31 mouse cellular contexts compared by ENCODE assay signal in the genomic region with DNA sequence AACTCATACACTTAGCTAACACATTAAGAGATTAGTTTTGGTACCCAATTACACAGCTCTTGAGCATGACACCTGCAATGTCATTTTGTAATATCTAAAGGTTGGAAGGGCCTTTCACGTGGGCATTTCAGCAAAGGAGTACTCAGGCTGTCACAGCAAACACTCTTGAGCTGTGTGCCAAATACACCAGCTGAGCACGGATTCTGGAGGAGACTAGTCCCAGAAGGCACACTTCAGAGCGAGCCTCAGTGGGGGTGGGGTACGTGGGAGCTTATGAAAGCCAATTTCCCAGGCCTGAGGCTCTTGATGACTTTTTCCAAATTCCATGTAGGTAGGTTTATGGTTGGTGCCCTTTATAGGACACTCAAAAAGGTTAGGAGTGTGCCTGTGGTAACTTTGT.
A peak's percentile ranks its signal among the peaks of the same experiment; 100 is the strongest.
DNase-seq lines count a peak whose midpoint lies in the region; ATAC-seq and TF ChIP-seq lines count a peak whose summit lies in the region.
"Had no signal": no experiment of that assay in that cellular context is flagged by ENCODE, and none has a peak within 500 bp of the region (broad histone marks: within the 10 kb centered on the region; RNA-seq: fewer than 3 reads in every experiment).

No protein-coding gene starts in this region.

- TF ChIP-seq CTCF in kidney, adult 2 months (conservative IDR thresholded peaks at IDR 0.05; ENCODE audit: insufficient read depth, insufficient read length, low read depth, low read length): no peak

- H3K27me3 ChIP-seq in kidney, adult 2 months (replicated peaks; ENCODE audit: control insufficient read depth, insufficient read depth, low read length): no peaks in the 10 kb centered on the region
- no peaks in the 10 kb centered on the region for H3K27me3 ChIP-seq in intestine, embryonic 15.5 days (replicated peaks)
- H3K27me3 ChIP-seq: embryonic facial prominence, embryonic 13.5 days; forebrain, embryonic 13.5 days; midbrain, embryonic 15.5 days had no signal

- peak; percentile 13 for DNase-seq in kidney, adult 2 months
- DNase-seq in kidney, postnatal 25 days: no peak
- peak; percentile 8 to 14 for DNase-seq in right cerebral cortex, adult 2 months (ENCODE audit: low spot score in 2 of 2)
- DNase-seq in right cerebral cortex, postnatal 25 days: no peak
- DNase-seq in lung, postnatal 10 days: peak; percentile 16
- DNase-seq in adrenal gland, adult (ENCODE audit: inconsistent age in 2 of 2, low spot score in 1 of 2): no peak
- DNase-seq: adrenal gland, adult 2 months; B cell, adult 2 months; cerebellum, adult 18-20 months; cerebellum, postnatal 25 days; gastrocnemius, postnatal 25 days; heart, adult 18-20 months; heart, postnatal 10 days; left cerebral cortex, postnatal 4 days; retina, postnatal 1 day; thymus, postnatal 14 days had no signal

- no peak overlapping the region for H3K4me2 ChIP-seq in intestine, embryonic 15.5 days (replicated peaks)
- H3K4me2 ChIP-seq: embryonic facial prominence, embryonic 13.5 days; forebrain, embryonic 13.5 days; heart, embryonic 12.5 days; limb, embryonic 15.5 days; midbrain, embryonic 15.5 days; neural tube, embryonic 12.5 days had no signal

- H3K4me3 ChIP-seq in kidney, adult 2 months (ENCODE audit: insufficient read depth, low read depth, low read length): no peak overlapping the region
- no peak overlapping the region for H3K4me3 ChIP-seq in intestine, embryonic 15.5 days (replicated peaks)
- H3K4me3 ChIP-seq: embryonic facial prominence, embryonic 13.5 days; erythroblast, embryonic 14.5 days; forebrain, embryonic 13.5 days; heart, embryonic 12.5 days; hindbrain, embryonic 10.5 days; limb, embryonic 15.5 days; midbrain, embryonic 15.5 days; neural tube, embryonic 12.5 days had no signal

- WGBS in kidney, adult 2 months: 78% methylated on average over 4 of the region's 4 CpGs
- 78% methylated on average over 4 of the region's 4 CpGs for WGBS in intestine, embryonic 15.5 days

- no peak overlapping the region for H3K9ac ChIP-seq in intestine, embryonic 15.5 days
- H3K9ac ChIP-seq: embryonic facial prominence, embryonic 13.5 days; forebrain, embryonic 13.5 days; heart, embryonic 12.5 days; limb, embryonic 15.5 days; liver, embryonic 14.5 days; midbrain, embryonic 15.5 days; neural tube, embryonic 12.5 days had no signal

- no peak overlapping the region for H3K27ac ChIP-seq in kidney, adult 2 months (ENCODE audit: insufficient read depth, low read depth, low read length)
- H3K27ac ChIP-seq in intestine, embryonic 15.5 days: no peak overlapping the region
- H3K27ac ChIP-seq: embryonic facial prominence, embryonic 13.5 days; forebrain, embryonic 13.5 days; hindbrain, embryonic 10.5 days; kidney, postnatal 0 days; limb, embryonic 15.5 days; liver, embryonic 14.5 days; midbrain, embryonic 15.5 days; neural tube, embryonic 12.5 days had no signal

- ATAC-seq in intestine, embryonic 15.5 days: no peak
- ATAC-seq: forebrain, embryonic 13.5 days; hindbrain, embryonic 16.5 days; intestine, postnatal 0 days; midbrain, embryonic 15.5 days; Patski had no signal

- TF ChIP-seq POLR2A in kidney, adult 2 months (IDR thresholded peaks at IDR 0.05; ENCODE audit: low read depth, low read length): no peak

- H3K9me3 ChIP-seq in intestine, embryonic 15.5 days: no peaks in the 10 kb centered on the region
- H3K9me3 ChIP-seq: embryonic facial prominence, embryonic 13.5 days; forebrain, embryonic 13.5 days; heart, embryonic 12.5 days; hindbrain, embryonic 10.5 days; limb, embryonic 15.5 days; midbrain, embryonic 15.5 days; neural tube, embryonic 12.5 days had no signal

- H3K4me1 ChIP-seq in kidney, adult 2 months (ENCODE audit: control insufficient read depth, insufficient read depth, low read length): no peaks in the 10 kb centered on the region
- peaks cover 3% of the 10 kb centered on the region; the same call in 1 of the 2 replicates for H3K4me1 ChIP-seq in intestine, embryonic 15.5 days (replicated peaks)
- H3K4me1 ChIP-seq: limb, embryonic 15.5 days; midbrain, embryonic 15.5 days had no signal

- no peaks in the 10 kb centered on the region for H3K36me3 ChIP-seq in kidney, adult 2 months (ENCODE audit: control insufficient read depth, insufficient read depth, low read length)
- no peaks in the 10 kb centered on the region for H3K36me3 ChIP-seq in intestine, embryonic 15.5 days
- H3K36me3 ChIP-seq: embryonic facial prominence, embryonic 13.5 days; G1E; heart, embryonic 12.5 days; hindbrain, embryonic 10.5 days; limb, embryonic 15.5 days; midbrain, embryonic 15.5 days; neural tube, embryonic 12.5 days had no signal

Comparison
In these comparisons a context has a peak if more than half of its experiments do, and no peak if none do; other contexts are left out.
1. DNase-seq: peak in kidney, adult 2 months (single experiment), right cerebral cortex, adult 2 months (2 of 2) and lung, postnatal 10 days (single experiment); none in kidney, postnatal 25 days (0 of 2), right cerebral cortex, postnatal 25 days (single experiment) and adrenal gland, adult (0 of 2).